In genomic region chr1:127079012-127079411, GRCm38 (mm10) we compare ENCODE assay signal across 24 mouse cellular contexts.
"Had no signal": no experiment of that assay in that cellular context is flagged by ENCODE, and none has a peak within 500 bp of the region (broad histone marks: within the 10 kb centered on the region; RNA-seq: fewer than 3 reads in every experiment).

No protein-coding gene starts in this region.

- H3K9me3 ChIP-seq: kidney, embryonic 15.5 days; limb, embryonic 10.5 days; liver, embryonic 12.5 days; liver, embryonic 15.5 days; lung, embryonic 15.5 days had no signal

- H3K9ac ChIP-seq: kidney, embryonic 15.5 days; limb, embryonic 13.5 days; liver, embryonic 12.5 days; liver, embryonic 15.5 days; lung, embryonic 15.5 days; neural tube, embryonic 13.5 days had no signal

- H3K4me1 ChIP-seq: kidney, embryonic 15.5 days; limb, embryonic 10.5 days; limb, embryonic 13.5 days; liver, embryonic 12.5 days; liver, embryonic 15.5 days; lung, embryonic 15.5 days; neural tube, embryonic 13.5 days had no signal

- ATAC-seq: liver, embryonic 12.5 days had no signal

- H3K36me3 ChIP-seq: kidney, embryonic 15.5 days; limb, embryonic 10.5 days; limb, embryonic 13.5 days; liver, embryonic 12.5 days; liver, embryonic 15.5 days; lung, embryonic 15.5 days; neural tube, embryonic 13.5 days had no signal

- H3K4me3 ChIP-seq: kidney, embryonic 15.5 days; left cerebral cortex, adult 2 months; limb, embryonic 10.5 days; limb, embryonic 13.5 days; liver, embryonic 12.5 days; liver, embryonic 15.5 days; lung, embryonic 15.5 days; neural tube, embryonic 13.5 days had no signal

- DNase-seq: kidney, adult 11 months; kidney, adult 8-10 months; kidney, postnatal 10 days; kidney, postnatal 36 days; layer of hippocampus, postnatal 36 days; liver; lung, adult 18-20 months; lung, postnatal 10 days; lung, postnatal 36 days; midbrain, embryonic 14.5 days; right cerebral cortex, adult 18-20 months; right cerebral cortex, postnatal 14 days; right cerebral cortex, postnatal 4 days; thymus, adult 2 months; thymus, postnatal 25 days had no signal

- H3K27me3 ChIP-seq: kidney, embryonic 15.5 days; limb, embryonic 13.5 days; liver, embryonic 12.5 days; liver, embryonic 15.5 days; lung, embryonic 15.5 days; neural tube, embryonic 13.5 days had no signal

- H3K27ac ChIP-seq: kidney, embryonic 15.5 days; left cerebral cortex, adult 2 months; limb, embryonic 10.5 days; limb, embryonic 13.5 days; liver, embryonic 12.5 days; liver, embryonic 15.5 days; lung, embryonic 15.5 days; neural tube, embryonic 13.5 days; stomach, postnatal 0 days had no signal

- H3K4me2 ChIP-seq: kidney, embryonic 15.5 days; limb, embryonic 13.5 days; liver, embryonic 12.5 days; liver, embryonic 15.5 days; lung, embryonic 15.5 days; neural tube, embryonic 13.5 days had no signal
